Mouse (Mus musculus) midbrain, embryonic 11.5 days (tissue): ENCODE results near the gene Vmn1r232. TPM values are rescaled to one million over a fixed set of nuclear protein-coding genes. Genes with fewer than 3 reads are reported as not detected.

Experiments
- ATAC-seq: fragments of 200-750 bp; cut with Nextera tagmentation; 2 replicates; pipeline ENCODE4 v1.8.0; 2017; ENCODE audit warnings: moderate TSS enrichment, moderate library complexity; ENCODE audit not compliant: low FRiP score
- DNase-seq: peaks from one replicate; pipeline ENCODE4 v3.0.0; 2015; ENCODE audit warnings: low spot score; ENCODE audit errors: missing footprints
- H3K27ac ChIP-seq: fragments of 300-500 bp; sonication (generic); 2 replicates; pipeline ENCODE4 v1.5.1; 2014; ENCODE audit warnings: low read depth, low read length
- H3K27me3 ChIP-seq: fragments of 300-500 bp; sonication (generic); 2 replicates; pipeline ENCODE4 v1.6.1; 2014; ENCODE audit warnings: mild to moderate bottlenecking, low read length, moderate library complexity, mixed read lengths; ENCODE audit not compliant: control insufficient read depth, insufficient read depth
- H3K36me3 ChIP-seq: fragments of 300-500 bp; sonication (generic); 2 replicates; pipeline ENCODE4 v1.6.1; 2014; ENCODE audit warnings: mild to moderate bottlenecking, low read length, moderate library complexity, mixed read lengths; ENCODE audit not compliant: control insufficient read depth, insufficient read depth
- H3K4me1 ChIP-seq: fragments of 300-500 bp; sonication (generic); 2 replicates; pipeline ENCODE4 v1.6.1; 2014; ENCODE audit warnings: low read length; ENCODE audit not compliant: control insufficient read depth, insufficient read depth
- H3K4me2 ChIP-seq: fragments of 300-500 bp; sonication (generic); 2 replicates; pipeline ENCODE4 v1.6.1; 2014; ENCODE audit warnings: mild to moderate bottlenecking, moderate library complexity
- H3K4me3 ChIP-seq: fragments of 300-500 bp; sonication (generic); 2 replicates; pipeline ENCODE4 v1.5.1; 2014; ENCODE audit warnings: low read depth, low read length
- H3K9ac ChIP-seq: fragments of 300-500 bp; sonication (generic); 2 replicates; pipeline ENCODE4 v1.6.1; 2014; ENCODE audit warnings: low read length
- H3K9me3 ChIP-seq: fragments of 300-500 bp; sonication (generic); 2 replicates; pipeline ENCODE4 v1.6.1; 2016; ENCODE audit warnings: low read length; ENCODE audit not compliant: control insufficient read depth
- WGBS: fragments of 180-500 bp; shearing (Covaris S2); extraction: QIAGEN DNeasy Blood & Tissue Kit; methylation state at CpG from one replicate; pipeline ENCODE4 v1.1.7; 2014; 5-methylcytosine and 5-hydroxymethylcytosine counted together
- polyA plus RNA-seq: library from polyadenylated mRNA; unstranded; fragments of >200 nt; fragmentation: Nextera tagmentation; extraction: Ambion mirVana; gene quantifications from 2 replicates; pipeline ENCODE4 v1.2.1, GENCODE M21; 2014

Gene Vmn1r232
- not detected in 2 replicates for polyA plus RNA-seq

- Histone ChIP-seq H3K4me2 (no peak within 1 kb of the TSS), H3K27me3 (no peaks in the 10 kb centered on the region), H3K36me3 (no peaks in the 10 kb centered on the region), H3K9me3 (no peaks in the 10 kb centered on the region), H3K27ac (no peak within 1 kb of the TSS), H3K9ac (no peak within 1 kb of the TSS), H3K4me3 (no peak within 1 kb of the TSS), H3K4me1 (no peaks in the 10 kb centered on the region)
- ATAC-seq (no peak), DNase-seq (no peak)
- WGBS, result 60% methylated on average over 1 of the region's 1 CpGs
Measured at GRCm38 (mm10) chr17:20919614-20920013, at the start of gene Vmn1r232. Gene Vmn1r232 (minus strand): TSS chr17:20919714.

GRCm38 (mm10) chr17:20966681-20967080, 47.2 kb upstream of the Vmn1r232 start:
- ATAC-seq, result no peak
- Histone ChIP-seq H3K4me1 (no peaks in the 10 kb centered on the region), H3K27me3 (no peaks in the 10 kb centered on the region), H3K9me3 (no peaks in the 10 kb centered on the region), H3K9ac (no peak overlapping the region), H3K36me3 (peaks cover 34% of the 10 kb centered on the region), H3K4me3 (no peak overlapping the region), H3K4me2 (no peak overlapping the region), H3K27ac (no peak overlapping the region)
- peak; percentile 51 for DNase-seq

- H3K27ac ChIP-seq, result no peak overlapping the region
- DNase-seq, result no peak
- H3K9ac ChIP-seq, result no peak overlapping the region
- no peaks in the 10 kb centered on the region for H3K27me3 ChIP-seq
- H3K4me2 ChIP-seq, result no peak overlapping the region
- no peak overlapping the region for H3K4me3 ChIP-seq
- 98% methylated on average over 4 of the region's 4 CpGs for WGBS
- H3K9me3 ChIP-seq, result no peaks in the 10 kb centered on the region
- no peaks in the 10 kb centered on the region for H3K4me1 ChIP-seq
- H3K36me3 ChIP-seq, result peaks cover 45% of the 10 kb centered on the region
- ATAC-seq, result peak; percentile 39; the same call in 1 of the 2 replicates
Measured at GRCm38 (mm10) chr17:20965421-20965820, 45.9 kb upstream of the Vmn1r232 start.

GRCm38 (mm10) chr17:20960386-20960785, 40.9 kb upstream of the Vmn1r232 start:
- H3K36me3 ChIP-seq, result peaks cover 72% of the 10 kb centered on the region
- no peak overlapping the region for H3K27ac ChIP-seq
- 93% methylated on average over 5 of the region's 5 CpGs for WGBS
- H3K4me3 ChIP-seq, result no peak overlapping the region
- no peaks in the 10 kb centered on the region for H3K4me1 ChIP-seq
- H3K9me3 ChIP-seq, result no peaks in the 10 kb centered on the region
- no peak for ATAC-seq
- H3K27me3 ChIP-seq, result no peaks in the 10 kb centered on the region
- no peak overlapping the region for H3K9ac ChIP-seq
- no peak overlapping the region for H3K4me2 ChIP-seq
- peak; percentile 81 for DNase-seq

GRCm38 (mm10) chr17:20946636-20947035, 27.1 kb upstream of the Vmn1r232 start:
- no peak for ATAC-seq
- no peaks in the 10 kb centered on the region for H3K27me3 ChIP-seq
- peaks cover 3% of the 10 kb centered on the region; the same call in 1 of the 2 replicates for H3K36me3 ChIP-seq
- H3K4me1 ChIP-seq, result peaks cover 19% of the 10 kb centered on the region
- peak; percentile 78 for DNase-seq
- H3K4me2 ChIP-seq, result peak overlapping the region; percentile 78
- peak overlapping the region; percentile 91; the same call in 1 of the 2 replicates for H3K9ac ChIP-seq
- peak overlapping the region; percentile 78 for H3K4me3 ChIP-seq
- H3K9me3 ChIP-seq, result no peaks in the 10 kb centered on the region
- H3K27ac ChIP-seq, result no peak overlapping the region

GRCm38 (mm10) chr17:20946026-20946565, 26.6 kb upstream of the Vmn1r232 start:
- peak overlapping the region; percentile 78 for H3K4me2 ChIP-seq
- H3K9me3 ChIP-seq, result no peaks in the 10 kb centered on the region
- under 1% methylated on average over 13 of the region's 13 CpGs for WGBS
- H3K27ac ChIP-seq, result peak overlapping the region; percentile 95
- DNase-seq (peak; percentile 90), ATAC-seq (no peak)
- H3K9ac ChIP-seq, result peak overlapping the region; percentile 91
- H3K36me3 ChIP-seq, result no peaks in the 10 kb centered on the region; the same call in 1 of the 2 replicates
- H3K27me3 ChIP-seq, result no peaks in the 10 kb centered on the region
- peak overlapping the region; percentile 78 for H3K4me3 ChIP-seq
- H3K4me1 ChIP-seq, result peaks cover 19% of the 10 kb centered on the region

- H3K36me3 ChIP-seq, result no peaks in the 10 kb centered on the region
- peak within 1 kb of the TSS; percentile 95 for H3K27ac ChIP-seq
- ATAC-seq (peak; percentile 98), DNase-seq (peak; percentile 99)
- H3K4me2 ChIP-seq, result peak within 1 kb of the TSS; percentile 78
- H3K9ac ChIP-seq, result peak within 1 kb of the TSS; percentile 91
- peaks cover 19% of the 10 kb centered on the region for H3K4me1 ChIP-seq
- no peaks in the 10 kb centered on the region for H3K27me3 ChIP-seq
- H3K9me3 ChIP-seq, result no peaks in the 10 kb centered on the region
- WGBS, result under 1% methylated on average over 69 of the region's 69 CpGs
- peak within 1 kb of the TSS; percentile 78 for H3K4me3 ChIP-seq
Measured at GRCm38 (mm10) chr17:20944985-20945891, 25.7 kb upstream of the Vmn1r232 start, which contains the start of gene Ppp2r1a. Gene Ppp2r1a (plus strand): TSS chr17:20945311.

GRCm38 (mm10) chr17:20944226-20944625, 24.7 kb upstream of the Vmn1r232 start:
- peak overlapping the region; percentile 78 for H3K4me3 ChIP-seq
- peak overlapping the region; percentile 72 for H3K27ac ChIP-seq
- WGBS, result 63% methylated on average over 3 of the region's 3 CpGs
- H3K9ac ChIP-seq, result peak overlapping the region; percentile 73
- H3K9me3 ChIP-seq, result no peaks in the 10 kb centered on the region
- DNase-seq (no peak), ATAC-seq (no peak)
- H3K36me3 ChIP-seq, result no peaks in the 10 kb centered on the region
- H3K27me3 ChIP-seq, result no peaks in the 10 kb centered on the region
- H3K4me2 ChIP-seq, result peak overlapping the region; percentile 59
- H3K4me1 ChIP-seq, result peaks cover 19% of the 10 kb centered on the region

- no peak within 1 kb of the TSS for H3K27ac ChIP-seq
- no peak for ATAC-seq
- H3K36me3 ChIP-seq, result no peaks in the 10 kb centered on the region
- no peak for DNase-seq
- 62% methylated on average over 2 of the region's 2 CpGs for WGBS
- no peaks in the 10 kb centered on the region for H3K4me1 ChIP-seq
- H3K4me2 ChIP-seq, result no peak within 1 kb of the TSS
- H3K9ac ChIP-seq, result no peak within 1 kb of the TSS
- no peak within 1 kb of the TSS for H3K4me3 ChIP-seq
- no peaks in the 10 kb centered on the region for H3K9me3 ChIP-seq
- no peaks in the 10 kb centered on the region for H3K27me3 ChIP-seq
Measured at GRCm38 (mm10) chr17:20904991-20905390, 14.5 kb downstream of the Vmn1r232 start, which contains the start of gene Vmn1r231. Gene Vmn1r231 (minus strand): TSS chr17:20905091.
